Mouse (Mus musculus) heart, embryonic 16.5 days (tissue): Measurements from ENCODE around the gene Fryl. TPM values are rescaled to one million over a fixed set of nuclear protein-coding genes. Genes with fewer than 3 reads are reported as not detected.

Experiments
- ATAC-seq: fragments of 200-750 bp; cut with Nextera tagmentation; replicated peaks from 2 replicates; pipeline ENCODE4 v1.8.0; 2017; ENCODE audit warnings: moderate number of reproducible peaks; ENCODE audit not compliant: insufficient read depth, low FRiP score; ENCODE audit errors: extremely low read depth
- H3K27ac ChIP-seq: fragments of 300-500 bp; sonication (generic); 2 replicates; pipeline ENCODE4 v1.5.1; 2014; ENCODE audit warnings: mild to moderate bottlenecking, low read length, control low read depth, moderate library complexity
- H3K27me3 ChIP-seq: fragments of 300-500 bp; sonication (generic); 2 replicates; pipeline ENCODE4 v1.6.1; 2014; ENCODE audit warnings: low read length, mixed read lengths; ENCODE audit not compliant: control insufficient read depth, insufficient read depth
- H3K36me3 ChIP-seq: fragments of 300-500 bp; sonication (generic); 2 replicates; pipeline ENCODE4 v1.6.1; 2014; ENCODE audit not compliant: control insufficient read depth, insufficient read depth
- H3K4me1 ChIP-seq: fragments of 300-500 bp; sonication (generic); 2 replicates; pipeline ENCODE4 v1.6.1; 2014; ENCODE audit warnings: low read length, mixed read lengths; ENCODE audit not compliant: control insufficient read depth, insufficient read depth
- H3K4me2 ChIP-seq: fragments of 300-500 bp; sonication (generic); 2 replicates; pipeline ENCODE4 v1.6.1; 2014; ENCODE audit warnings: low read depth, mild to moderate bottlenecking, control low read depth, low read length
- H3K4me3 ChIP-seq: fragments of 300-500 bp; sonication (generic); 2 replicates; pipeline ENCODE4 v1.5.1; 2014; ENCODE audit warnings: mild to moderate bottlenecking, control low read depth, low read length
- H3K9ac ChIP-seq: fragments of 300-500 bp; sonication (generic); 2 replicates; pipeline ENCODE4 v1.6.1; 2014; ENCODE audit warnings: low read length, control low read depth
- H3K9me3 ChIP-seq: fragments of 300-500 bp; sonication (generic); replicated peaks from 2 replicates; pipeline ENCODE4 v1.6.1; 2016; ENCODE audit warnings: low read length; ENCODE audit not compliant: control insufficient read depth
- WGBS: fragments of 180-500 bp; shearing (Covaris S2); extraction: QIAGEN DNeasy Blood & Tissue Kit; methylation state at CpG from one replicate; pipeline ENCODE4 v1.1.7; 2014; 5-methylcytosine and 5-hydroxymethylcytosine counted together
- polyA plus RNA-seq: library from polyadenylated mRNA; unstranded; fragments of >200 nt; fragmentation: Nextera tagmentation; extraction: Ambion mirVana; gene quantifications from 2 replicates; pipeline ENCODE4 v1.2.1, GENCODE M21; 2015

Fryl gene
- polyA plus RNA-seq, 1 experiment from 2014 or later: 25.5 TPM

- ATAC-seq: no peak
- peaks cover 37% of the 10 kb centered on the region for H3K36me3 ChIP-seq
- WGBS: 87% methylated on average over 13 of the region's 13 CpGs
These were observed 144.1 kb downstream of the Fryl start for GRCm38 (mm10) chr5:73112331-73112730.

GRCm38 (mm10) chr5:73103657-73104056, 152.8 kb downstream of the Fryl start:
- no peak overlapping the region for H3K4me3 ChIP-seq
- H3K27ac ChIP-seq: no peak overlapping the region
- no peaks in the 10 kb centered on the region for H3K9me3 ChIP-seq
- peaks cover 54% of the 10 kb centered on the region for H3K36me3 ChIP-seq
- no peak for ATAC-seq
- no peaks in the 10 kb centered on the region for H3K4me1 ChIP-seq
- no peak overlapping the region for H3K9ac ChIP-seq
- no peak overlapping the region for H3K4me2 ChIP-seq
- H3K27me3 ChIP-seq: no peaks in the 10 kb centered on the region
- 83% methylated on average over 7 of the region's 7 CpGs for WGBS

More at GRCm38 (mm10) chr5:73112331-73112730, 144.1 kb downstream of the Fryl start:
- no peak overlapping the region for H3K9ac ChIP-seq
- H3K27me3 ChIP-seq: no peaks in the 10 kb centered on the region
- no peak overlapping the region for H3K4me2 ChIP-seq
- H3K9me3 ChIP-seq: no peaks in the 10 kb centered on the region
- H3K27ac ChIP-seq: no peak overlapping the region
- no peaks in the 10 kb centered on the region for H3K4me1 ChIP-seq
- no peak overlapping the region for H3K4me3 ChIP-seq

- no peak overlapping the region for H3K9ac ChIP-seq
- ATAC-seq: no peak
- H3K4me3 ChIP-seq: no peak overlapping the region
- 90% methylated on average over 10 of the region's 10 CpGs for WGBS
- H3K9me3 ChIP-seq: no peaks in the 10 kb centered on the region
- peaks cover 48% of the 10 kb centered on the region for H3K36me3 ChIP-seq
- no peak overlapping the region for H3K27ac ChIP-seq
- no peaks in the 10 kb centered on the region for H3K4me1 ChIP-seq
- no peak overlapping the region for H3K4me2 ChIP-seq
- no peaks in the 10 kb centered on the region for H3K27me3 ChIP-seq
These were observed 154.0 kb downstream of the Fryl start for GRCm38 (mm10) chr5:73102342-73102989.

GRCm38 (mm10) chr5:73092236-73092635, 164.2 kb downstream of the Fryl start:
- H3K4me2 ChIP-seq: no peak overlapping the region
- no peaks in the 10 kb centered on the region for H3K27me3 ChIP-seq
- ATAC-seq: no peak
- H3K27ac ChIP-seq: no peak overlapping the region
- WGBS: 69% methylated on average over 8 of the region's 8 CpGs
- no peaks in the 10 kb centered on the region for H3K9me3 ChIP-seq
- no peaks in the 10 kb centered on the region for H3K4me1 ChIP-seq
- no peak overlapping the region for H3K4me3 ChIP-seq
- H3K9ac ChIP-seq: no peak overlapping the region
- peaks cover 55% of the 10 kb centered on the region for H3K36me3 ChIP-seq

- H3K9me3 ChIP-seq: no peaks in the 10 kb centered on the region
- H3K4me1 ChIP-seq: no peaks in the 10 kb centered on the region
- H3K27ac ChIP-seq: no peak overlapping the region
- 95% methylated on average over 17 of the region's 17 CpGs for WGBS
- H3K27me3 ChIP-seq: no peaks in the 10 kb centered on the region
- no peak for ATAC-seq
- no peak overlapping the region for H3K4me2 ChIP-seq
- no peak overlapping the region for H3K4me3 ChIP-seq
- H3K36me3 ChIP-seq: peaks cover 46% of the 10 kb centered on the region
- H3K9ac ChIP-seq: no peak overlapping the region
These were observed 167.3 kb downstream of the Fryl start for GRCm38 (mm10) chr5:73089158-73089557.

GRCm38 (mm10) chr5:73081496-73081895, 174.9 kb downstream of the Fryl start:
- H3K9me3 ChIP-seq: no peaks in the 10 kb centered on the region
- no peak overlapping the region for H3K4me2 ChIP-seq
- H3K4me3 ChIP-seq: no peak overlapping the region
- H3K27ac ChIP-seq: no peak overlapping the region
- no peak overlapping the region for H3K9ac ChIP-seq
- H3K4me1 ChIP-seq: no peaks in the 10 kb centered on the region
- H3K36me3 ChIP-seq: peaks cover 46% of the 10 kb centered on the region
- H3K27me3 ChIP-seq: no peaks in the 10 kb centered on the region
- WGBS: 86% methylated on average over 5 of the region's 5 CpGs
- no peak for ATAC-seq

GRCm38 (mm10) chr5:73079801-73080200, 176.6 kb downstream of the Fryl start:
- no peak for ATAC-seq
- no peak overlapping the region for H3K4me3 ChIP-seq
- H3K9ac ChIP-seq: no peak overlapping the region
- 76% methylated on average over 5 of the region's 5 CpGs for WGBS
- no peaks in the 10 kb centered on the region for H3K4me1 ChIP-seq
- peaks cover 47% of the 10 kb centered on the region for H3K36me3 ChIP-seq
- no peak overlapping the region for H3K27ac ChIP-seq
- H3K27me3 ChIP-seq: no peaks in the 10 kb centered on the region
- no peak overlapping the region for H3K4me2 ChIP-seq
- no peaks in the 10 kb centered on the region for H3K9me3 ChIP-seq

- H3K4me3 ChIP-seq: no peak overlapping the region
- 35% methylated on average over 15 of the region's 15 CpGs for WGBS
- peaks cover 42% of the 10 kb centered on the region for H3K36me3 ChIP-seq
- H3K27me3 ChIP-seq: no peaks in the 10 kb centered on the region
- H3K9me3 ChIP-seq: no peaks in the 10 kb centered on the region
- no peak for ATAC-seq
- no peak overlapping the region for H3K4me2 ChIP-seq
- no peak overlapping the region for H3K9ac ChIP-seq
- no peaks in the 10 kb centered on the region for H3K4me1 ChIP-seq
- no peak overlapping the region for H3K27ac ChIP-seq
These were observed 185.1 kb downstream of the Fryl start for GRCm38 (mm10) chr5:73071319-73071718.

GRCm38 (mm10) chr5:73066946-73067345, 189.5 kb downstream of the Fryl start:
- H3K27me3 ChIP-seq: no peaks in the 10 kb centered on the region
- H3K4me2 ChIP-seq: no peak overlapping the region
- H3K9me3 ChIP-seq: no peaks in the 10 kb centered on the region
- no peaks in the 10 kb centered on the region for H3K4me1 ChIP-seq
- H3K9ac ChIP-seq: no peak overlapping the region
- ATAC-seq: no peak
- H3K36me3 ChIP-seq: peaks cover 39% of the 10 kb centered on the region
- WGBS: 42% methylated on average over 6 of the region's 6 CpGs
- no peak overlapping the region for H3K27ac ChIP-seq
- no peak overlapping the region for H3K4me3 ChIP-seq
